Mouse (Mus musculus) erythroblast, embryonic 14.5 days (primary cell): ENCODE data around the gene Vamp2.

ENCODE experiments used
- GATA1 ChIP-seq: IDR thresholded peaks from 2 replicates; pipeline ENCODE4 v1.6.1; 2012; ENCODE audit warnings: low read length, inconsistent platforms, mixed read lengths
- TAL1 ChIP-seq: IDR thresholded peaks from 3 replicates; pipeline ENCODE4 v1.6.1; 2012; ENCODE audit warnings: low read length, inconsistent platforms, mixed read lengths

GRCm38 (mm10) chr11:69123693-69124497, 35.6 kb downstream of the Vamp2 start:
- TF ChIP-seq TAL1 = no peak
- no peak for TF ChIP-seq GATA1
